Mouse (Mus musculus) hindbrain, postnatal 0 days (tissue): ENCODE data around the gene Ankrd28. TPM values are rescaled to one million over a fixed set of nuclear protein-coding genes. Genes with fewer than 3 reads are reported as not detected.
A peak's percentile ranks its signal among the peaks of the same experiment; 100 is the strongest.

Source experiments
- ATAC-seq: fragments of 200-750 bp; cut with Nextera tagmentation; 2 replicates; pipeline ENCODE4 v1.8.0; 2017; ENCODE audit warnings: mild to moderate bottlenecking, moderate TSS enrichment, moderate library complexity
- DNase-seq: peaks from one replicate; pipeline ENCODE4 v3.0.0-alpha.2; 2015; ENCODE audit warnings: low spot score
- H3K27ac ChIP-seq: fragments of 300-500 bp; sonication (generic); 2 replicates; pipeline ENCODE4 v1.5.1; 2014; ENCODE audit warnings: mild to moderate bottlenecking
- H3K27me3 ChIP-seq: fragments of 300-500 bp; sonication (generic); 2 replicates; pipeline ENCODE4 v1.6.1; 2014; ENCODE audit warnings: low read length, mixed read lengths; ENCODE audit not compliant: insufficient read depth
- H3K36me3 ChIP-seq: fragments of 300-500 bp; sonication (generic); 2 replicates; pipeline ENCODE4 v1.6.1; 2014; ENCODE audit warnings: low read length, mixed read lengths; ENCODE audit not compliant: insufficient read depth
- H3K4me1 ChIP-seq: fragments of 300-500 bp; sonication (generic); 2 replicates; pipeline ENCODE4 v1.6.1; 2014; ENCODE audit warnings: antibody characterized with exemption, low read length, mixed read lengths; ENCODE audit not compliant: insufficient read depth
- H3K4me2 ChIP-seq: fragments of 300-500 bp; sonication (generic); 2 replicates; pipeline ENCODE4 v1.6.1; 2014; ENCODE audit warnings: low read depth, mild to moderate bottlenecking, low read length, moderate library complexity, mixed read lengths
- H3K4me3 ChIP-seq: fragments of 300-500 bp; sonication (generic); 2 replicates; pipeline ENCODE4 v1.5.1; 2014; ENCODE audit warnings: low read length
- H3K9ac ChIP-seq: fragments of 300-500 bp; sonication (generic); replicated peaks from 2 replicates; pipeline ENCODE4 v1.6.1; 2014; ENCODE audit warnings: mild to moderate bottlenecking, low read length, moderate library complexity, mixed read lengths
- H3K9me3 ChIP-seq: fragments of 300-500 bp; sonication (generic); 2 replicates; pipeline ENCODE4 v1.6.1; 2016; ENCODE audit warnings: low read length, mixed read lengths
- CTCF ChIP-seq: IDR thresholded peaks from 2 replicates; pipeline ENCODE4 v1.5.1; 2016; ENCODE audit warnings: antibody characterized with exemption, control low read depth, low read depth
- WGBS: fragments of 180-500 bp; shearing (Covaris S2); extraction: QIAGEN DNeasy Blood & Tissue Kit; methylation state at CpG from one replicate; pipeline ENCODE4 v1.1.7; 2014; 5-methylcytosine and 5-hydroxymethylcytosine counted together
- polyA plus RNA-seq: library from polyadenylated mRNA; unstranded; fragments of >200 nt; fragmentation: Nextera tagmentation; extraction: Ambion mirVana; gene quantifications from 2 replicates; pipeline ENCODE4 v1.2.1, GENCODE M21; 2015
- total RNA-seq: library from RNA; depleted of rRNA; stranded (reverse); fragments of >200 nt; gene quantifications from 2 replicates; pipeline ENCODE4 v1.2.3, GENCODE M21; 2014

Ankrd28 gene
- total and polyA plus RNA-seq, 2 experiments from 2014 or later, result 8.1 to 24.9 TPM

DNA sequence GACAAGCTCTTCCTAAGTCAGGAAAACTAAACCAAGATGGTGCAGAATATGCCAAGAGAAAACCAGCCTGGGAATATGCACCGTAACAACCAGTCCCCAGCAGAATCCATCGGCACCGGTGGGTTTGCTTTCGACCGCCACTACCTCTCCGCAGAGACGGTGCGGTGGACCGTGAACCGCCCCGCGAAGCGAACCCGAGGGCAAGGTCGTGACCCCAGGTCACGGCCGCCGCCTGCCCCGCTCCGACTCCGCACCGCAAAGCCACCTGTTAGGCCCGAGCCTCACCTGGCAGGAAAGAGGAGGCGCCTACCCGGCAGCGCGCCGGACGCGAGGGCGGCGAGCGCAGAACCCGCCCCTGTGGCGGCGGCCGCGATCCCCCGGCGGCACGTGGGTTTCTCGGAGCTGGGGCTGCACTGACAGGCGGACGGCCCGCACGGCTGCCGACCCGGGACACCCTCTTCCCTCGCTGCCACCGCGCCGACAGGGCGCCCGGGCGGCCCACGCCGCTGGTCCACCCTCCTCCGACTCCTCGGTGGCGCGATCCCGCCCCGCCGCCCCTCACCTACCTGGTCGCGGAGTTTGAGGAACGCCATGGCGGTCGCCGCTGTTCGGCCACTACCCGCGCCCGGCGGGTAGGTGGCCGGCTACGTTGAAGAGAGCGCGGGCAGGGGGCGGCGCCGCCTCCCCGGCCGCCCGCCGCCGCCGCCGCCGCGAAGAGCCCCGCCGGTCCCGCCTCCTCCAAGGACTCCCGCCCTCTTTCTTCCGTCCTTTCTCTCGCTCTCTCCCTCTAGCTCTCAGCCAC is 489 bp downstream of the Ankrd28 start:
- ATAC-seq (no peak; the same call in 1 of the 2 replicates), DNase-seq (peak; percentile 57)
- peak overlapping the region; percentile 86 for H3K27ac ChIP-seq
- 0 out of 2 replicates have a peak, but pooled peaks have one; percentile 1 for TF ChIP-seq CTCF
- H3K9me3 ChIP-seq, result no peaks in the 10 kb centered on the region
- H3K4me2 ChIP-seq, result peak overlapping the region; percentile 91
- peak overlapping the region; percentile 70 for H3K9ac ChIP-seq
- H3K4me1 ChIP-seq, result no peaks in the 10 kb centered on the region
- under 1% methylated on average over 75 of the region's 97 CpGs for WGBS
- H3K27me3 ChIP-seq, result no peaks in the 10 kb centered on the region
- H3K36me3 ChIP-seq, result no peaks in the 10 kb centered on the region
- H3K4me3 ChIP-seq, result peak overlapping the region; percentile 93

DNA sequence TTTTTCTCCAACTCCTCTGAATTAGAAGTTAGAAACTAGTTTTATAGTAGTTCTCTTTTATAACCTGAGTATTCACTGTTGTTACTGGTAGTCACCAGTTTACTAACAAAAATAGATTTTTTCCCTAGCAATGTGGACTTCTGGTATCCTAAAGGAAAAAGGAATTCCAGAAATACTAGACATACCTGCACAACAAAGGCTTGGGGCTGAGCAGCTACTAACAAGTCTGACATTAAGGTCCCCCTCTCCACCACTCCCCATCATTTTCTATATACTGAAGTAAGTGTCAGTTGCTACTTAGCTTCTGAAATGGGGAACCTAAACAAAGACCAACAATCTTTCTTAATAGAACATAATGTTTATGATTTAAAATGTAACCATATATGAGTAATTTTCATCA is 3.2 kb downstream of the Ankrd28 start:
- H3K4me1 ChIP-seq, result no peaks in the 10 kb centered on the region
- no peaks in the 10 kb centered on the region for H3K36me3 ChIP-seq
- H3K4me2 ChIP-seq, result no peak overlapping the region
- no peak overlapping the region for H3K4me3 ChIP-seq
- no peak for TF ChIP-seq CTCF
- H3K27me3 ChIP-seq, result no peaks in the 10 kb centered on the region
- no peak overlapping the region for H3K27ac ChIP-seq
- no peak for DNase-seq
- no peak overlapping the region for H3K9ac ChIP-seq
- no peaks in the 10 kb centered on the region for H3K9me3 ChIP-seq
- ATAC-seq, result no peak

GRCm38 (mm10) chr14:31809942-31810341 is 20.5 kb downstream of the Ankrd28 start:
- Histone ChIP-seq H3K4me2 (no peak overlapping the region), H3K27me3 (no peaks in the 10 kb centered on the region), H3K27ac (no peak overlapping the region), H3K4me1 (no peaks in the 10 kb centered on the region), H3K4me3 (no peak overlapping the region), H3K9me3 (no peaks in the 10 kb centered on the region), H3K36me3 (no peaks in the 10 kb centered on the region), H3K9ac (no peak overlapping the region)
- ATAC-seq (no peak), DNase-seq (peak; percentile 35)
- WGBS, result 92% methylated on average over 5 of the region's 5 CpGs
- TF ChIP-seq CTCF, result peak; percentile 21; the same call in 1 of the 2 replicates

DNA sequence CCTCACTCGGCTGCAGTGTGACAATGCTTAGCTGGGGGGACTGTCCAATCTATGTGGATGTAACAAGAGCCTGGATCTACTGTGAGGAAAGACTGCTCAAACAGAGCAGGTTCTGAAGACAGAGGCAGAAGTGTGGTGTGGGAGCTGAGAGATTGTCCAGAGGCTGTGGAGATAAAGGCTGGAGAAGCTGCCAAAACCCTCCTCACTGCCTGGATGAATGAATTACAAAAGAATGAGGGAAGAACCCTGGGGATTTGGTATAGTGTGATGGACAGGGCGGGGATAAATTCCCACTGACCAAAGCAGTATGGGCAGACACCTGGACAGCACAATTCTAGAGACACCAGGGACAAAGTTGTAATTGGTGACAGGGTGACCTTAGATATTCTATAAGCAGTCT is 26.7 kb downstream of the Ankrd28 start:
- H3K4me3 ChIP-seq, result no peak overlapping the region
- WGBS, result 26% methylated on average over 2 of the region's 2 CpGs
- H3K9me3 ChIP-seq, result no peaks in the 10 kb centered on the region
- DNase-seq (no peak), ATAC-seq (no peak)
- no peaks in the 10 kb centered on the region for H3K36me3 ChIP-seq
- H3K4me1 ChIP-seq, result no peaks in the 10 kb centered on the region
- TF ChIP-seq CTCF, result no peak
- H3K9ac ChIP-seq, result no peak overlapping the region
- H3K4me2 ChIP-seq, result no peak overlapping the region
- H3K27ac ChIP-seq, result no peak overlapping the region
- no peaks in the 10 kb centered on the region for H3K27me3 ChIP-seq

DNA sequence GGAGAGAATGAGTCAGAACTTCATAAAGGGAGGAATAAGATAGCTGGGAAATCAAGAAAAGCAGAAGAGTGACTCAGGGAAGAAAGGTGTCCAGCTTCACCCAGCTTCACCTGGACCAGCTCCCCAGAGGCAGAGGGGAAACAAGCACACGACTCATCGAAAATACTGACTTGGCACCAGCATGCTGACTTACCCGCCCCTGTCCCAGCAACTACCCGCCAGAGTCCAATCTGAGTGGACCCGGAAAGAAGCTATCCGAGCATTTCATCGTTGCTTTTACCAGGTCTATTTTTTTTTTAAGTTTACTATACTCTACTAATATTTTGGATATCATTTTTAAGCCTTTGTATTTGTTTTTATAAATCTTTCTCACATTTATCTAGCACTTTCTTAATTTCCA is 29.5 kb downstream of the Ankrd28 start:
- DNase-seq (no peak), ATAC-seq (no peak)
- H3K27ac ChIP-seq, result no peak overlapping the region
- H3K9ac ChIP-seq, result no peak overlapping the region
- H3K36me3 ChIP-seq, result no peaks in the 10 kb centered on the region
- no peak overlapping the region for H3K4me2 ChIP-seq
- H3K9me3 ChIP-seq, result no peaks in the 10 kb centered on the region
- H3K4me3 ChIP-seq, result no peak overlapping the region
- H3K27me3 ChIP-seq, result no peaks in the 10 kb centered on the region
- H3K4me1 ChIP-seq, result no peaks in the 10 kb centered on the region
- WGBS, result 89% methylated on average over 7 of the region's 7 CpGs
- no peak for TF ChIP-seq CTCF

DNA sequence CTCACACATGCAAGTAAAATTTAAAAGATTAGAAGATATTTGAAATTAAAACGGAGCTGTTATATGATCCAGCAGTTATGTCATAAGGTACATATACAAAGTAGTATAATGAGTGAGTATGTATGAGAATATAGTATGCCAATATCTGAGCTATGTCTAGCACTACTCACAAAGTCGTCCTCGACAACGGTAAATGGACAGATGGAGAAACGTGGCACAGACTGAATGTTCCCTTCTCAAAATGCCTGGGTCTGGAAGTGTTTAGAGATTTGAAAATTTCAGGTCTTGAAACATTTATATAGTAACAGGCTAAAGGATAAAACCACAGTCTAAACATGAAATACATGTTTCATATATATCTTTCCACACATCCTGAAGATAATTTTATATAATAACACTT is 30.0 kb downstream of the Ankrd28 start:
- WGBS, result 87% methylated on average over 5 of the region's 5 CpGs
- H3K9ac ChIP-seq, result no peak overlapping the region
- H3K4me1 ChIP-seq, result no peaks in the 10 kb centered on the region
- no peak for TF ChIP-seq CTCF
- no peak overlapping the region for H3K27ac ChIP-seq
- DNase-seq (no peak), ATAC-seq (no peak)
- no peaks in the 10 kb centered on the region for H3K27me3 ChIP-seq
- no peak overlapping the region for H3K4me2 ChIP-seq
- H3K9me3 ChIP-seq, result no peaks in the 10 kb centered on the region
- H3K36me3 ChIP-seq, result no peaks in the 10 kb centered on the region
- H3K4me3 ChIP-seq, result no peak overlapping the region

DNA sequence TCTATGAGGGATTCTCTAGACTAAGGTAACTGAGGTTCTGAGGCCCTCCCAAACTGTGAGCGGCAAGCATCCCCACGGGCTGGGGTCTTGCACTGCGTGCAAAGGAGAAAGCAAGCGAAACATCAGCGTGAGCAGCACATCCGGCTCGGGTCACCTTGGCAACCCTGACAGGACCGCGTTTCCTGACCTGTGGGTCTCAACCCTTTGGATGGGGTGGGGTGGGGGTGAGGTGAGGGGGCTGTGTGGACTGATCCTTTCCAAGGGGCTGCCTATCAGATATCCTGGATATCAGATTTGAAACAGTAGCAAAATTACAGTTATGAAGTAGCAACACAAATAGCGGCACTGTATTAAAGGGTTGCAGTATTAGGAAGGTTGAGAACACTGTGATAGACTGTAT is 31.5 kb downstream of the Ankrd28 start:
- H3K36me3 ChIP-seq, result no peaks in the 10 kb centered on the region
- ATAC-seq (no peak), DNase-seq (no peak)
- no peaks in the 10 kb centered on the region for H3K4me1 ChIP-seq
- 53% methylated on average over 10 of the region's 10 CpGs for WGBS
- H3K4me2 ChIP-seq, result no peak overlapping the region
- H3K9ac ChIP-seq, result no peak overlapping the region
- no peaks in the 10 kb centered on the region for H3K27me3 ChIP-seq
- H3K27ac ChIP-seq, result no peak overlapping the region
- H3K9me3 ChIP-seq, result no peaks in the 10 kb centered on the region
- no peak overlapping the region for H3K4me3 ChIP-seq
- no peak for TF ChIP-seq CTCF
